Mouse (Mus musculus): ENCODE measurements at regions not wholly inside any gene's neighbourhood (a gene's known extent, or its start where the extent isn't known, plus 50 kb on each side); places are given as distances from the start of the nearest gene placed in this dataset.

GRCm38 (mm10) chr13:82072449-82072848, 289.6 kb downstream of the Cetn3 start:
- H3K9me3 ChIP-seq (ENCODE audit: control insufficient read depth, low read length), result no peaks in the 10 kb centered on the region
- WGBS, result 86% methylated on average over 1 of the region's 1 CpGs
- H3K4me1 ChIP-seq (replicated peaks; ENCODE audit: control insufficient read depth, insufficient read depth, low read length), result no peaks in the 10 kb centered on the region
- no peak overlapping the region for H3K27ac ChIP-seq (ENCODE audit: low read length)
- no peak overlapping the region for H3K4me2 ChIP-seq (ENCODE audit: low read length)
- no peaks in the 10 kb centered on the region for H3K36me3 ChIP-seq (ENCODE audit: control insufficient read depth, insufficient read depth)
- no peak overlapping the region for H3K9ac ChIP-seq (replicated peaks; ENCODE audit: low read depth, low read length)
- no peaks in the 10 kb centered on the region for H3K27me3 ChIP-seq (replicated peaks; ENCODE audit: control insufficient read depth, insufficient read depth, low read length)
- no peak for ATAC-seq
- no peak overlapping the region for H3K4me3 ChIP-seq (replicated peaks; ENCODE audit: low read length)

GRCm38 (mm10) chr13:82073343-82073742, 290.5 kb downstream of the Cetn3 start:
- H3K36me3 ChIP-seq (ENCODE audit: control insufficient read depth, insufficient read depth), result no peaks in the 10 kb centered on the region
- no peaks in the 10 kb centered on the region for H3K4me1 ChIP-seq (replicated peaks; ENCODE audit: control insufficient read depth, insufficient read depth, low read length)
- H3K9me3 ChIP-seq (ENCODE audit: control insufficient read depth, low read length), result no peaks in the 10 kb centered on the region
- H3K4me3 ChIP-seq (replicated peaks; ENCODE audit: low read length), result no peak overlapping the region
- H3K4me2 ChIP-seq (ENCODE audit: low read length), result no peak overlapping the region
- no peak for ATAC-seq
- H3K27me3 ChIP-seq (replicated peaks; ENCODE audit: control insufficient read depth, insufficient read depth, low read length), result no peaks in the 10 kb centered on the region
- H3K9ac ChIP-seq (replicated peaks; ENCODE audit: low read depth, low read length), result no peak overlapping the region
- no peak overlapping the region for H3K27ac ChIP-seq (ENCODE audit: low read length)

GRCm38 (mm10) chr13:82081375-82081774, 298.5 kb downstream of the Cetn3 start:
- Histone ChIP-seq H3K9ac (replicated peaks; ENCODE audit: low read depth, low read length) (no peak overlapping the region), H3K27ac (ENCODE audit: low read length) (no peak overlapping the region), H3K27me3 (replicated peaks; ENCODE audit: control insufficient read depth, insufficient read depth, low read length) (no peaks in the 10 kb centered on the region), H3K36me3 (ENCODE audit: control insufficient read depth, insufficient read depth) (no peaks in the 10 kb centered on the region), H3K9me3 (ENCODE audit: control insufficient read depth, low read length) (no peaks in the 10 kb centered on the region), H3K4me2 (ENCODE audit: low read length) (no peak overlapping the region), H3K4me1 (replicated peaks; ENCODE audit: control insufficient read depth, insufficient read depth, low read length) (no peaks in the 10 kb centered on the region), H3K4me3 (replicated peaks; ENCODE audit: low read length) (no peak overlapping the region)
- no peak for ATAC-seq
- WGBS, result 89% methylated on average over 2 of the region's 2 CpGs

- Histone ChIP-seq H3K9me3 (ENCODE audit: control insufficient read depth, low read length) (no peaks in the 10 kb centered on the region), H3K9ac (replicated peaks; ENCODE audit: low read depth, low read length) (no peak overlapping the region), H3K36me3 (ENCODE audit: control insufficient read depth, insufficient read depth) (no peaks in the 10 kb centered on the region), H3K27ac (ENCODE audit: low read length) (no peak overlapping the region), H3K27me3 (replicated peaks; ENCODE audit: control insufficient read depth, insufficient read depth, low read length) (no peaks in the 10 kb centered on the region), H3K4me1 (replicated peaks; ENCODE audit: control insufficient read depth, insufficient read depth, low read length) (no peaks in the 10 kb centered on the region; the same call in 1 of the 2 replicates), H3K4me2 (ENCODE audit: low read length) (no peak overlapping the region), H3K4me3 (replicated peaks; ENCODE audit: low read length) (no peak overlapping the region)
- no peak for ATAC-seq
- 83% methylated on average over 3 of the region's 3 CpGs for WGBS
Observed at GRCm38 (mm10) chr13:82087635-82088034, 304.8 kb downstream of the Cetn3 start.

- Histone ChIP-seq H3K4me2 (ENCODE audit: low read length) (no peak overlapping the region), H3K4me3 (replicated peaks; ENCODE audit: low read length) (no peak overlapping the region), H3K9me3 (ENCODE audit: control insufficient read depth, low read length) (no peaks in the 10 kb centered on the region), H3K36me3 (ENCODE audit: control insufficient read depth, insufficient read depth) (no peaks in the 10 kb centered on the region), H3K27me3 (replicated peaks; ENCODE audit: control insufficient read depth, insufficient read depth, low read length) (no peaks in the 10 kb centered on the region), H3K4me1 (replicated peaks; ENCODE audit: control insufficient read depth, insufficient read depth, low read length) (no peaks in the 10 kb centered on the region; the same call in 1 of the 2 replicates), H3K9ac (replicated peaks; ENCODE audit: low read depth, low read length) (no peak overlapping the region), H3K27ac (ENCODE audit: low read length) (no peak overlapping the region)
- 82% methylated on average over 5 of the region's 5 CpGs for WGBS
- no peak for ATAC-seq
Observed at GRCm38 (mm10) chr13:82092186-82092585, 309.3 kb downstream of the Cetn3 start.

GRCm38 (mm10) chr13:82106032-82106431, 323.2 kb downstream of the Cetn3 start:
- Histone ChIP-seq H3K27ac (ENCODE audit: low read length) (no peak overlapping the region), H3K27me3 (replicated peaks; ENCODE audit: control insufficient read depth, insufficient read depth, low read length) (no peaks in the 10 kb centered on the region), H3K9me3 (ENCODE audit: control insufficient read depth, low read length) (peaks cover 3% of the 10 kb centered on the region; the same call in 1 of the 2 replicates), H3K36me3 (ENCODE audit: control insufficient read depth, insufficient read depth) (no peaks in the 10 kb centered on the region), H3K4me2 (ENCODE audit: low read length) (no peak overlapping the region), H3K4me3 (replicated peaks; ENCODE audit: low read length) (no peak overlapping the region), H3K9ac (replicated peaks; ENCODE audit: low read depth, low read length) (no peak overlapping the region), H3K4me1 (replicated peaks; ENCODE audit: control insufficient read depth, insufficient read depth, low read length) (no peaks in the 10 kb centered on the region)
- no peak for ATAC-seq
- 70% methylated on average over 2 of the region's 2 CpGs for WGBS

GRCm38 (mm10) chr13:82129777-82130735, 347.2 kb downstream of the Cetn3 start:
- H3K4me2 ChIP-seq (ENCODE audit: low read length), result no peak overlapping the region
- no peak overlapping the region for H3K4me3 ChIP-seq (replicated peaks; ENCODE audit: low read length)
- no peaks in the 10 kb centered on the region for H3K36me3 ChIP-seq (ENCODE audit: control insufficient read depth, insufficient read depth)
- no peaks in the 10 kb centered on the region for H3K4me1 ChIP-seq (replicated peaks; ENCODE audit: control insufficient read depth, insufficient read depth, low read length)
- 47% methylated on average over 7 of the region's 7 CpGs for WGBS
- H3K9ac ChIP-seq (replicated peaks; ENCODE audit: low read depth, low read length), result no peak overlapping the region
- no peak overlapping the region for H3K27ac ChIP-seq (ENCODE audit: low read length)
- no peaks in the 10 kb centered on the region for H3K27me3 ChIP-seq (replicated peaks; ENCODE audit: control insufficient read depth, insufficient read depth, low read length)
- peak; percentile 73; the same call in 1 of the 2 replicates for ATAC-seq
- no peaks in the 10 kb centered on the region for H3K9me3 ChIP-seq (ENCODE audit: control insufficient read depth, low read length)
